Mouse (Mus musculus): Measurements from ENCODE around the gene Tent4b. TPM values are rescaled to one million over a fixed set of nuclear protein-coding genes. Genes with fewer than 3 reads are reported as not detected.
A peak's percentile ranks its signal among the peaks of the same experiment; 100 is the strongest.

Gene Tent4b
- polyA plus RNA-seq, 2 experiments: 10.9 to 22.7 TPM

DNA sequence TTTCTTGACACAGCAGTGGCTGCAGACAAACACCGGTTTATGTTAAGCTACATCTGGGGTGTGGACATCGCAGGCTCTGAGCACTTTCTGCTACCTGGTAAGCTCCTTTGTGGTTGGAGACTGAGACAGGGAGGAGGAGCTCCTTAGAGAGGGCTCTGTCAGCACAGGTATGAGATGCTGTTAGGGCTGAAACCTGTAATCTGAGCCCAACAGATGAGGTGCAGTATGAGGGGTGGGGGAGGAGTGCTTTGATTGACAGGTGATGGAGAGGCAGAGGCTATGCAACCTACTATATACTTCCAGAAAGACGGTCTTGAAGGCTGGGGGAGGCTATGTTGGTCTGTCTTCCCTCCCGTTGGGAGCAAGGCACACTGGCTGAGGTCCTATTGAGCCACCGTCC, 80.2 kb downstream of the Tent4b start:
- H3K27ac ChIP-seq (replicated peaks; ENCODE audit: low read depth, low read length): no peak overlapping the region
- ATAC-seq (ENCODE audit: low FRiP score, low read depth): no peak
- H3K27me3 ChIP-seq (ENCODE audit: control insufficient read depth, insufficient read depth, low read length): no peaks in the 10 kb centered on the region
- TF ChIP-seq POLR2A (IDR thresholded peaks at IDR 0.05; ENCODE audit: borderline replicate concordance, extremely low read depth, insufficient read depth, insufficient read length): no peak
- no peak overlapping the region for H3K4me3 ChIP-seq (replicated peaks; ENCODE audit: low read length)
- 45% methylated on average over 5 of the region's 5 CpGs for WGBS
- no peaks in the 10 kb centered on the region for H3K36me3 ChIP-seq (ENCODE audit: control insufficient read depth, insufficient read depth, low read length)
- H3K9me3 ChIP-seq (ENCODE audit: control insufficient read depth, low read length): no peaks in the 10 kb centered on the region
- H3K9ac ChIP-seq (ENCODE audit: low read depth, low read length, severe bottlenecking): no peak overlapping the region
- H3K4me1 ChIP-seq (ENCODE audit: control insufficient read depth, insufficient read depth, low read length): peaks cover 7% of the 10 kb centered on the region
- DNase-seq (ENCODE audit: low spot score): no peak
- no peak overlapping the region for H3K4me2 ChIP-seq (replicated peaks; ENCODE audit: low read depth, low read length, severe bottlenecking)

DNA sequence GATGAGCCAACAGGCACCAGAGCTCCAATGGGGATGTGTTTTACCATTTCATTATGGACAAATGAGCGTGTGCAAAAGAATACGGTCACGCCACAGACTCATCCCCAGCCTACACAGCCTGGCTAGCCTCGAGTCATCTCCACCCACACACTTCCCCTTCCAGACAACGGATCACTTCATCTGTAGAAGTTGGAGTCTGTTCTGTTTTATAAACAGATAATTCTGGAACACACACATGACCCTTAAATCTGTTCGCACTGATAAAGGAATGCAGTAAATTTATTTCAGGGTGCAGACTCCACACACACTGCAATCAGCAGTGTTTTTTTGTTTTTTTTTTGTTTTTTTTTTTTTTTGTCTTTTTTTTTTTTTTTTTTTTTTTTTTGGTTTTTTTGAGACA, 80.7 kb downstream of the Tent4b start:
- Histone ChIP-seq H3K4me1 (ENCODE audit: control insufficient read depth, insufficient read depth, low read length) (peaks cover 11% of the 10 kb centered on the region), H3K4me3 (replicated peaks; ENCODE audit: low read length) (no peak overlapping the region), H3K4me2 (replicated peaks; ENCODE audit: low read depth, low read length, severe bottlenecking) (no peak overlapping the region), H3K36me3 (ENCODE audit: control insufficient read depth, insufficient read depth, low read length) (no peaks in the 10 kb centered on the region), H3K9me3 (ENCODE audit: control insufficient read depth, low read length) (no peaks in the 10 kb centered on the region), H3K9ac (ENCODE audit: low read depth, low read length, severe bottlenecking) (no peak overlapping the region), H3K27me3 (ENCODE audit: control insufficient read depth, insufficient read depth, low read length) (no peaks in the 10 kb centered on the region), H3K27ac (replicated peaks; ENCODE audit: low read depth, low read length) (no peak overlapping the region)
- DNase-seq (ENCODE audit: low spot score): no peak
- WGBS: 73% methylated on average over 6 of the region's 6 CpGs
- no peak for ATAC-seq (ENCODE audit: low FRiP score, low read depth)
- no peak for TF ChIP-seq POLR2A (IDR thresholded peaks at IDR 0.05; ENCODE audit: borderline replicate concordance, extremely low read depth, insufficient read depth, insufficient read length)

- ATAC-seq (ENCODE audit: low FRiP score, low read depth): no peak
- no peak overlapping the region for H3K9ac ChIP-seq (ENCODE audit: low read depth, low read length, severe bottlenecking)
- WGBS: 71% methylated on average over 7 of the region's 7 CpGs
These were observed 81.9 kb downstream of the Tent4b start for GRCm38 (mm10) chr8:88280904-88281303.

GRCm38 (mm10) chr8:88282684-88283083, 83.7 kb downstream of the Tent4b start:
- Histone ChIP-seq H3K27ac (replicated peaks; ENCODE audit: low read depth, low read length) (no peak overlapping the region), H3K9me3 (ENCODE audit: control insufficient read depth, low read length) (no peaks in the 10 kb centered on the region), H3K4me3 (replicated peaks; ENCODE audit: low read length) (no peak overlapping the region), H3K36me3 (ENCODE audit: control insufficient read depth, insufficient read depth, low read length) (no peaks in the 10 kb centered on the region), H3K4me1 (ENCODE audit: control insufficient read depth, insufficient read depth, low read length) (peaks cover 14% of the 10 kb centered on the region), H3K9ac (ENCODE audit: low read depth, low read length, severe bottlenecking) (no peak overlapping the region), H3K4me2 (replicated peaks; ENCODE audit: low read depth, low read length, severe bottlenecking) (no peak overlapping the region), H3K27me3 (ENCODE audit: control insufficient read depth, insufficient read depth, low read length) (no peaks in the 10 kb centered on the region)
- no peak for TF ChIP-seq POLR2A (IDR thresholded peaks at IDR 0.05; ENCODE audit: borderline replicate concordance, extremely low read depth, insufficient read depth, insufficient read length)
- 18% methylated on average over 7 of the region's 8 CpGs for WGBS
- DNase-seq (ENCODE audit: low spot score) (peak; percentile 45), ATAC-seq (ENCODE audit: low FRiP score, low read depth) (no peak)

More at GRCm38 (mm10) chr8:88280904-88281303, 81.9 kb downstream of the Tent4b start:
- Histone ChIP-seq H3K27me3 (ENCODE audit: control insufficient read depth, insufficient read depth, low read length) (no peaks in the 10 kb centered on the region), H3K27ac (replicated peaks; ENCODE audit: low read depth, low read length) (no peak overlapping the region), H3K36me3 (ENCODE audit: control insufficient read depth, insufficient read depth, low read length) (no peaks in the 10 kb centered on the region), H3K4me1 (ENCODE audit: control insufficient read depth, insufficient read depth, low read length) (peaks cover 13% of the 10 kb centered on the region), H3K4me2 (replicated peaks; ENCODE audit: low read depth, low read length, severe bottlenecking) (no peak overlapping the region), H3K4me3 (replicated peaks; ENCODE audit: low read length) (no peak overlapping the region), H3K9me3 (ENCODE audit: control insufficient read depth, low read length) (no peaks in the 10 kb centered on the region)
- no peak for DNase-seq (ENCODE audit: low spot score)
- no peak for TF ChIP-seq POLR2A (IDR thresholded peaks at IDR 0.05; ENCODE audit: borderline replicate concordance, extremely low read depth, insufficient read depth, insufficient read length)

DNA sequence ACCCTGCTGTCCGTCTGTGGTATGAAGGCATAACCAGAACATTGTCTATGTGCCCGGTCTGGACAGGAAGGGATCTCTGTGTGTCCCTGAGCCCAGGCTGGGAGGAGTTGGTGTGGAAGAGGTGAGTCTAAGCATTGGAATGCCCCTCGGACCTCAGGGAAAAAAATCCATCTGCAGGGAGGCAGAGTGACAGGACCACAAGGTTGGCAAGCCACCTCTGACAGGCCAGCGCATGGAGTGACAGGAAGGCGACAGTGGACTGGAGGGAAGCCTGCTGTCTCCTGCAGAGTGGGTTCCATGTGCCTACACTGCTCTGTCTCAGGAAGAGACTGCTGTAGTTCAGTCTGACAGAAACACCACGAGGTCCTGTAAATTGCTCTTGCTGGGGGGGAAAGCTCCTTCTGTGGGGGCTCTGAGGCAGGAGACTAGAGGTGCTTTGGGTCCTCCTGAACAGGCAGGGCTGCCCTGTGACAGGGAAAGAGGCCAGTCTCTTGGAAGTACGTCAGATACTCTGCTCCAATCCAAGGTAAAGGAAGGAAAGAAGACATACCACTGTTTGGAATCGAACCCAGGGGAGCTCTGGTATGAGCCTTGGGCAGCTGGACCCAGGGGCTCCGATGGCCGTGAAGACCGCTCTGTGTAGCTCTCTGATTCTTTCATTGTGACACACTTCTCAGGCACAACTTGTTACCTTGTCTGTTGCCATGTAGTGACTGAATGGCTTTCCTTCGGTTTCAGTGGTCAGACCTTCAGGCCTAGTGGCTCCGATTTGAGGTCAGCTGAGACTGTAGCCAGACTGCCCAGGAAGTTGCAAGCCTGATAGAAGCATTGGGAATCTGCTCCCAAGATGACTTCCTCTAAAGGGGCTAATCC, 84.5 kb downstream of the Tent4b start:
- ATAC-seq (ENCODE audit: low FRiP score, low read depth) (no peak), DNase-seq (ENCODE audit: low spot score) (no peak)
- no peak for TF ChIP-seq POLR2A (IDR thresholded peaks at IDR 0.05; ENCODE audit: borderline replicate concordance, extremely low read depth, insufficient read depth, insufficient read length)
- no peaks in the 10 kb centered on the region for H3K9me3 ChIP-seq (ENCODE audit: control insufficient read depth, low read length)
- 76% methylated on average over 13 of the region's 13 CpGs for WGBS
- no peaks in the 10 kb centered on the region for H3K27me3 ChIP-seq (ENCODE audit: control insufficient read depth, insufficient read depth, low read length)
- H3K27ac ChIP-seq (replicated peaks; ENCODE audit: low read depth, low read length): no peak overlapping the region
- H3K4me1 ChIP-seq (ENCODE audit: control insufficient read depth, insufficient read depth, low read length): peaks cover 22% of the 10 kb centered on the region
- H3K9ac ChIP-seq (ENCODE audit: low read depth, low read length, severe bottlenecking): no peak overlapping the region
- no peaks in the 10 kb centered on the region for H3K36me3 ChIP-seq (ENCODE audit: control insufficient read depth, insufficient read depth, low read length)
- no peak overlapping the region for H3K4me3 ChIP-seq (replicated peaks; ENCODE audit: low read length)
- no peak overlapping the region for H3K4me2 ChIP-seq (replicated peaks; ENCODE audit: low read depth, low read length, severe bottlenecking)
